Mouse (Mus musculus) hindbrain, postnatal 0 days (tissue): ENCODE measurements at regions not wholly inside any gene's neighbourhood (a gene's known extent, or its start where the extent isn't known, plus 50 kb on each side); places are given as distances from the start of the nearest gene placed in this dataset.

ENCODE experiments used
- ATAC-seq: fragments of 200-750 bp; cut with Nextera tagmentation; 2 replicates; pipeline ENCODE4 v1.8.0; 2017; ENCODE audit warnings: mild to moderate bottlenecking, moderate TSS enrichment, moderate library complexity
- DNase-seq: peaks from one replicate; pipeline ENCODE4 v3.0.0-alpha.2; 2015; ENCODE audit warnings: low spot score
- H3K27ac ChIP-seq: fragments of 300-500 bp; sonication (generic); 2 replicates; pipeline ENCODE4 v1.5.1; 2014; ENCODE audit warnings: mild to moderate bottlenecking
- H3K27me3 ChIP-seq: fragments of 300-500 bp; sonication (generic); 2 replicates; pipeline ENCODE4 v1.6.1; 2014; ENCODE audit warnings: low read length, mixed read lengths; ENCODE audit not compliant: insufficient read depth
- H3K36me3 ChIP-seq: fragments of 300-500 bp; sonication (generic); 2 replicates; pipeline ENCODE4 v1.6.1; 2014; ENCODE audit warnings: low read length, mixed read lengths; ENCODE audit not compliant: insufficient read depth
- H3K4me1 ChIP-seq: fragments of 300-500 bp; sonication (generic); 2 replicates; pipeline ENCODE4 v1.6.1; 2014; ENCODE audit warnings: antibody characterized with exemption, low read length, mixed read lengths; ENCODE audit not compliant: insufficient read depth
- H3K4me2 ChIP-seq: fragments of 300-500 bp; sonication (generic); 2 replicates; pipeline ENCODE4 v1.6.1; 2014; ENCODE audit warnings: low read depth, mild to moderate bottlenecking, low read length, moderate library complexity, mixed read lengths
- H3K4me3 ChIP-seq: fragments of 300-500 bp; sonication (generic); 2 replicates; pipeline ENCODE4 v1.5.1; 2014; ENCODE audit warnings: low read length
- H3K9ac ChIP-seq: fragments of 300-500 bp; sonication (generic); replicated peaks from 2 replicates; pipeline ENCODE4 v1.6.1; 2014; ENCODE audit warnings: mild to moderate bottlenecking, low read length, moderate library complexity, mixed read lengths
- H3K9me3 ChIP-seq: fragments of 300-500 bp; sonication (generic); 2 replicates; pipeline ENCODE4 v1.6.1; 2016; ENCODE audit warnings: low read length, mixed read lengths
- CTCF ChIP-seq: IDR thresholded peaks from 2 replicates; pipeline ENCODE4 v1.5.1; 2016; ENCODE audit warnings: antibody characterized with exemption, control low read depth, low read depth
- whole genome bisulfite sequencing: fragments of 180-500 bp; shearing (Covaris S2); extraction: QIAGEN DNeasy Blood & Tissue Kit; methylation state at CpG from one replicate; pipeline ENCODE4 v1.1.7; 2014; 5-methylcytosine and 5-hydroxymethylcytosine counted together

GRCm38 (mm10) chr14:17058438-17058837, 239.5 kb upstream of the Rarb start:
- no peak overlapping the region for H3K9ac ChIP-seq
- H3K9me3 ChIP-seq = no peaks in the 10 kb centered on the region
- DNase-seq (no peak), ATAC-seq (no peak)
- H3K27ac ChIP-seq = no peak overlapping the region
- H3K27me3 ChIP-seq = no peaks in the 10 kb centered on the region
- no peak overlapping the region for H3K4me2 ChIP-seq
- no peak overlapping the region for H3K4me3 ChIP-seq
- TF ChIP-seq CTCF = no peak
- WGBS = 96% methylated on average over 1 of the region's 1 CpGs
- no peaks in the 10 kb centered on the region for H3K4me1 ChIP-seq
- no peaks in the 10 kb centered on the region for H3K36me3 ChIP-seq

GRCm38 (mm10) chr14:17057355-17057754, 238.4 kb upstream of the Rarb start:
- ATAC-seq (no peak), DNase-seq (no peak)
- H3K4me2 ChIP-seq = no peak overlapping the region
- WGBS = 79% methylated on average over 3 of the region's 3 CpGs
- no peak for TF ChIP-seq CTCF
- H3K27me3 ChIP-seq = no peaks in the 10 kb centered on the region
- H3K9ac ChIP-seq = no peak overlapping the region
- H3K9me3 ChIP-seq = no peaks in the 10 kb centered on the region
- H3K36me3 ChIP-seq = no peaks in the 10 kb centered on the region
- no peak overlapping the region for H3K4me3 ChIP-seq
- H3K4me1 ChIP-seq = no peaks in the 10 kb centered on the region
- no peak overlapping the region for H3K27ac ChIP-seq

- WGBS = 54% methylated on average over 1 of the region's 1 CpGs
- Histone ChIP-seq H3K27ac (no peak overlapping the region), H3K36me3 (no peaks in the 10 kb centered on the region), H3K9ac (no peak overlapping the region), H3K4me3 (no peak overlapping the region), H3K9me3 (no peaks in the 10 kb centered on the region), H3K4me1 (no peaks in the 10 kb centered on the region), H3K27me3 (no peaks in the 10 kb centered on the region), H3K4me2 (no peak overlapping the region)
- DNase-seq (no peak), ATAC-seq (no peak)
- TF ChIP-seq CTCF = no peak
Observed at GRCm38 (mm10) chr14:17055741-17056140, 236.8 kb upstream of the Rarb start.

- H3K27me3 ChIP-seq = no peaks in the 10 kb centered on the region
- H3K4me1 ChIP-seq = no peaks in the 10 kb centered on the region
- H3K4me2 ChIP-seq = no peak overlapping the region
- H3K4me3 ChIP-seq = no peak overlapping the region
- ATAC-seq (no peak), DNase-seq (no peak)
- TF ChIP-seq CTCF = no peak
- no peak overlapping the region for H3K27ac ChIP-seq
- H3K36me3 ChIP-seq = no peaks in the 10 kb centered on the region
- 62% methylated on average over 3 of the region's 3 CpGs for WGBS
- H3K9ac ChIP-seq = no peak overlapping the region
- H3K9me3 ChIP-seq = no peaks in the 10 kb centered on the region
Observed at GRCm38 (mm10) chr14:17054381-17054780, 235.4 kb upstream of the Rarb start.

- Histone ChIP-seq H3K4me1 (no peaks in the 10 kb centered on the region), H3K27ac (no peak overlapping the region), H3K4me3 (no peak overlapping the region), H3K36me3 (no peaks in the 10 kb centered on the region), H3K9ac (no peak overlapping the region), H3K4me2 (no peak overlapping the region), H3K9me3 (no peaks in the 10 kb centered on the region), H3K27me3 (no peaks in the 10 kb centered on the region)
- DNase-seq (no peak), ATAC-seq (no peak)
- no peak for TF ChIP-seq CTCF
- 97% methylated on average over 2 of the region's 2 CpGs for WGBS
Observed at GRCm38 (mm10) chr14:17046808-17047207, 227.9 kb upstream of the Rarb start.

GRCm38 (mm10) chr14:17045426-17046132, 226.6 kb upstream of the Rarb start:
- 76% methylated on average over 8 of the region's 8 CpGs for WGBS
- peak; percentile 10 for DNase-seq
- no peak for ATAC-seq
- Histone ChIP-seq H3K27ac (no peak overlapping the region), H3K9ac (no peak overlapping the region), H3K27me3 (no peaks in the 10 kb centered on the region), H3K4me2 (no peak overlapping the region), H3K4me3 (no peak overlapping the region), H3K4me1 (no peaks in the 10 kb centered on the region), H3K36me3 (no peaks in the 10 kb centered on the region), H3K9me3 (no peaks in the 10 kb centered on the region)
- TF ChIP-seq CTCF = no peak

- no peak for TF ChIP-seq CTCF
- H3K27me3 ChIP-seq = no peaks in the 10 kb centered on the region
- H3K4me3 ChIP-seq = no peak overlapping the region
- no peak overlapping the region for H3K9ac ChIP-seq
- no peak for DNase-seq
- 36% methylated on average over 4 of the region's 4 CpGs for WGBS
- no peaks in the 10 kb centered on the region for H3K36me3 ChIP-seq
- H3K9me3 ChIP-seq = no peaks in the 10 kb centered on the region
- no peaks in the 10 kb centered on the region for H3K4me1 ChIP-seq
- H3K4me2 ChIP-seq = no peak overlapping the region
- peak; percentile 62; the same call in 1 of the 2 replicates for ATAC-seq
- no peak overlapping the region for H3K27ac ChIP-seq
Observed at GRCm38 (mm10) chr14:17020603-17021356, 201.8 kb upstream of the Rarb start.
